Mouse (Mus musculus) spleen, adult 18-20 months (tissue): ENCODE results near the gene Acp1.

Experiments
- DNase-seq, 2 experiments: peaks; one replicate each; pipeline ENCODE4 v3.0.0; 2022; ENCODE audit warnings: mixed read lengths in 2 of 2

Gene Acp1

GRCm38 (mm10) chr12:30911261-30912047, at the start of gene Acp1, which contains the start of gene Sh3yl1:
Gene Acp1, minus strand, starts transcription at chr12:30911589.
Gene Sh3yl1, plus strand, starts transcription at chr12:30911668.
- DNase-seq = peak; percentile 90 to 98

GRCm38 (mm10) chr12:30944197-30944596, 32.8 kb upstream of the Acp1 start:
- DNase-seq = no peak

- no peak for DNase-seq
These were observed 31.9 kb upstream of the Acp1 start for GRCm38 (mm10) chr12:30943057-30943986.

GRCm38 (mm10) chr12:30936899-30937298, 25.5 kb upstream of the Acp1 start:
- DNase-seq = no peak

- no peak for DNase-seq
These were observed 21.9 kb upstream of the Acp1 start for GRCm38 (mm10) chr12:30933299-30933698.

GRCm38 (mm10) chr12:30928182-30928581, 16.8 kb upstream of the Acp1 start:
- DNase-seq = no peak

GRCm38 (mm10) chr12:30922401-30922800, 11.0 kb upstream of the Acp1 start:
- DNase-seq = no peak

GRCm38 (mm10) chr12:30912840-30913239, 1.5 kb upstream of the Acp1 start:
- DNase-seq = no peak

GRCm38 (mm10) chr12:30912048-30912381, 626 bp upstream of the Acp1 start:
- peak; percentile 28 to 44 for DNase-seq

- DNase-seq = no peak
These were observed 529 bp downstream of the Acp1 start for GRCm38 (mm10) chr12:30910860-30911259.

GRCm38 (mm10) chr12:30909881-30910280, 1.5 kb downstream of the Acp1 start:
- no peak for DNase-seq

- DNase-seq = no peak
These were observed 2.7 kb downstream of the Acp1 start for GRCm38 (mm10) chr12:30908658-30909057.

- DNase-seq = no peak
These were observed 14.3 kb downstream of the Acp1 start for GRCm38 (mm10) chr12:30897039-30897438.

GRCm38 (mm10) chr12:30891438-30891837, 20.0 kb downstream of the Acp1 start:
- DNase-seq = no peak

GRCm38 (mm10) chr12:30890067-30890466, 21.3 kb downstream of the Acp1 start:
- DNase-seq = peak in 1 of 2 experiments; percentile 14

GRCm38 (mm10) chr12:30888003-30888402, 23.4 kb downstream of the Acp1 start:
- no peak for DNase-seq

- DNase-seq = no peak
These were observed 25.5 kb downstream of the Acp1 start for GRCm38 (mm10) chr12:30885891-30886290.

- no peak for DNase-seq
These were observed 26.7 kb downstream of the Acp1 start for GRCm38 (mm10) chr12:30884622-30885230.

GRCm38 (mm10) chr12:30883986-30884621, 27.3 kb downstream of the Acp1 start, which contains the start of gene Alkal2:
Gene Alkal2, plus strand, starts transcription at chr12:30884322.
- no peak for DNase-seq

- no peak for DNase-seq
These were observed 27.8 kb downstream of the Acp1 start for GRCm38 (mm10) chr12:30883592-30883985.

GRCm38 (mm10) chr12:30879447-30879846, 31.9 kb downstream of the Acp1 start:
- DNase-seq = no peak

GRCm38 (mm10) chr12:30865781-30866180, 45.6 kb downstream of the Acp1 start:
- no peak for DNase-seq

GRCm38 (mm10) chr12:30864347-30864746, 47.0 kb downstream of the Acp1 start:
- DNase-seq = no peak
